10 mouse cellular contexts compared by ENCODE assay signal in genomic region chr2:32155614-32156013, GRCm38 (mm10). TPM values are rescaled to one million over a fixed set of nuclear protein-coding genes. Genes with fewer than 3 reads are reported as not detected.
DNase-seq lines count a peak whose midpoint lies in the region; ATAC-seq and TF ChIP-seq lines count a peak whose summit lies in the region.
"Had no signal": no experiment of that assay in that cellular context is flagged by ENCODE, and none has a peak within 500 bp of the region (broad histone marks: within the 10 kb centered on the region; RNA-seq: fewer than 3 reads in every experiment).

No protein-coding gene starts in this region.

- H3K9me3 ChIP-seq in neural tube, embryonic 12.5 days = no peaks in the 10 kb centered on the region
- no peaks in the 10 kb centered on the region for H3K9me3 ChIP-seq in liver, embryonic 13.5 days (replicated peaks)
- no peaks in the 10 kb centered on the region for H3K9me3 ChIP-seq in stomach, postnatal 0 days (ENCODE audit: control insufficient read depth, low read length)

- H3K4me1 ChIP-seq in neural tube, embryonic 12.5 days = peaks cover 75% of the 10 kb centered on the region
- H3K4me1 ChIP-seq in liver, embryonic 13.5 days (replicated peaks) = peaks cover 89% of the 10 kb centered on the region
- H3K4me1 ChIP-seq in stomach, postnatal 0 days (replicated peaks; ENCODE audit: control insufficient read depth, insufficient read depth) = peaks cover 34% of the 10 kb centered on the region

- H3K9ac ChIP-seq in neural tube, embryonic 12.5 days = no peak overlapping the region
- H3K9ac ChIP-seq in liver, embryonic 13.5 days = peak overlapping the region; percentile 98; the same call in 1 of the 2 replicates
- no peak overlapping the region for H3K9ac ChIP-seq in stomach, postnatal 0 days (ENCODE audit: low read length)

- DNase-seq in gastrocnemius, adult 2 months = no peak
- no peak for DNase-seq in gastrocnemius, postnatal 10 days
- no peak for DNase-seq in neural tube, embryonic 10.5 days (ENCODE audit: extremely low spot score, low spot score)
- DNase-seq in liver, embryonic 13.5 days = no peak
- no peak for DNase-seq in stomach, postnatal 0 days (ENCODE audit: low spot score)
- no peak for DNase-seq in urinary bladder, postnatal 14 days (ENCODE audit: low spot score)
- no peak for DNase-seq in c-Kit-positive CD71-positive TER-119-positive erythroid progenitor cells, embryonic 14.5 days (ENCODE audit: low spot score)
- DNase-seq: adrenal gland, postnatal 36 days; embryo, embryonic 11 days had no signal

- peak overlapping the region; percentile 94 for H3K4me3 ChIP-seq in gastrocnemius, adult 2 months
- no peak overlapping the region for H3K4me3 ChIP-seq in neural tube, embryonic 12.5 days
- H3K4me3 ChIP-seq in liver, embryonic 13.5 days (replicated peaks) = no peak overlapping the region
- no peak overlapping the region for H3K4me3 ChIP-seq in stomach, postnatal 0 days (ENCODE audit: low read depth, low read length)

- 0 out of 2 replicates have a peak overlapping the region, but pooled peaks have one; percentile 6 for H3K4me2 ChIP-seq in neural tube, embryonic 12.5 days (replicated peaks)
- H3K4me2 ChIP-seq in liver, embryonic 13.5 days = peak overlapping the region; percentile 93
- H3K4me2 ChIP-seq in stomach, postnatal 0 days (replicated peaks; ENCODE audit: low read depth) = no peak overlapping the region

- peaks cover 11% of the 10 kb centered on the region for H3K36me3 ChIP-seq in neural tube, embryonic 12.5 days
- H3K36me3 ChIP-seq in liver, embryonic 13.5 days = peaks cover 12% of the 10 kb centered on the region; the same call in 1 of the 2 replicates
- H3K36me3 ChIP-seq in stomach, postnatal 0 days (ENCODE audit: control insufficient read depth, insufficient read depth, low read length) = no peaks in the 10 kb centered on the region

- no peak for ATAC-seq in neural tube, embryonic 12.5 days (ENCODE audit: low FRiP score, low read depth)
- no peak for ATAC-seq in liver, embryonic 13.5 days (ENCODE audit: low read depth)
- ATAC-seq in stomach, postnatal 0 days (ENCODE audit: low FRiP score, low TSS enrichment) = no peak

- H3K27me3 ChIP-seq in neural tube, embryonic 12.5 days (replicated peaks) = no peaks in the 10 kb centered on the region
- H3K27me3 ChIP-seq in liver, embryonic 13.5 days = no peaks in the 10 kb centered on the region
- H3K27me3 ChIP-seq in stomach, postnatal 0 days (ENCODE audit: control insufficient read depth, insufficient read depth, low read length) = no peaks in the 10 kb centered on the region

- TF ChIP-seq EP300 in stomach, postnatal 0 days (optimal IDR thresholded peaks at IDR 0.05) = no peak

- TF ChIP-seq CTCF in gastrocnemius, adult 2 months (IDR thresholded peaks at IDR 0.05) = no peak
- no peak for TF ChIP-seq CTCF in stomach, postnatal 0 days (IDR thresholded peaks at IDR 0.05; ENCODE audit: low read depth)

- H3K27ac ChIP-seq in gastrocnemius, adult 2 months = peak overlapping the region; percentile 95
- H3K27ac ChIP-seq in neural tube, embryonic 12.5 days = no peak overlapping the region
- H3K27ac ChIP-seq in liver, embryonic 13.5 days = peak overlapping the region; percentile 95; the same call in 1 of the 2 replicates
- H3K27ac ChIP-seq in stomach, postnatal 0 days (replicated peaks) = 0 out of 2 replicates have a peak overlapping the region, but pooled peaks have one; percentile 40

- WGBS in neural tube, embryonic 12.5 days = 72% methylated on average over 6 of the region's 6 CpGs
- 55% methylated on average over 6 of the region's 6 CpGs for WGBS in liver, embryonic 13.5 days (ENCODE audit: insufficient replicate concordance)
- WGBS in stomach, postnatal 0 days = 51% methylated on average over 6 of the region's 6 CpGs

- intact Hi-C loops in gastrocnemius, adult 2 months (cut with DNase I) = no loop called here

RNA-seq across cellular contexts. Expression of gene Prrc2b, which starts 4.7 kb away (rescaled TPM):
- total RNA-seq in gastrocnemius, adult 2 months (2021) = 10 to 100 TPM; 76.4 to 86.9 TPM
- 100 to 1,000 TPM; 104 to 111 TPM for total RNA-seq in gastrocnemius, postnatal 10 days (2021)
- polyA plus RNA-seq in neural tube, embryonic 12.5 days (2016; fragmentation: Nextera tagmentation; extraction: Ambion mirVana) = 89.7 and 106 TPM in 2 replicates
- 6.8 and 7.7 TPM in 2 replicates for polyA plus RNA-seq in liver, embryonic 13.5 days (2015; fragmentation: Nextera tagmentation; extraction: Ambion mirVana)
- 18.7 and 21.6 TPM in 2 replicates for polyA plus RNA-seq in stomach, postnatal 0 days (2015; fragmentation: Nextera tagmentation; extraction: Ambion mirVana)
